Mouse (Mus musculus) cortical plate, adult 2 months (tissue): Measurements from ENCODE around the gene Tmem82.

Source experiments
- CTCF ChIP-seq: fragments of 200-500 bp; IDR thresholded peaks from 2 replicates; pipeline ENCODE4 v1.5.1; 2011; ENCODE audit warnings: mild to moderate bottlenecking, control low read depth, low read length; ENCODE audit not compliant: insufficient read depth; ENCODE audit errors: extremely low read depth
- POLR2A ChIP-seq: fragments of 200-500 bp; IDR thresholded peaks from 2 replicates; pipeline ENCODE4 v1.6.1; 2011; ENCODE audit warnings: mild to moderate bottlenecking, low read length, control low read depth; ENCODE audit not compliant: insufficient read depth; ENCODE audit errors: extremely low read depth

DNA sequence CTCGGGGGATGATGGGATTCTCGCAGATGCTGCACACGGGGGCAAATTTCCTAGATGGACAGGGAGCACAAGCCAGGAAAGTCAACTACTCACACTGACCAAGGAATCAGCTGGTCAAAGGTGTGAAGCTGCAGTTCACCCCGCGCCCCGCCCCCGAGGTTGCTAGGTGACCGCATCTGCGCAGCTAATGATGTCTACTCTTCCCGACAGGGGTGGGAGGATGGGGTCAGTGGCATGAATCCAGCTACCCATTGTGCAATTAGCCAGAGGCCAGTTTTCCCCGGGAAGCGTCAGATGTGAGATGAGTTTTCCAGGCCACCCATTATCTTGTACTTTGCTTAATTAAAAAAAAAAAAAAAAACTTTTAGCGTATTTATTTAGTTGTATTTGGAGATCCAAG, 37.4 kb downstream of the Tmem82 start:
- TF ChIP-seq CTCF, result no peak
- no peak for TF ChIP-seq POLR2A
